Comparison of ENCODE assay signal across 8 mouse cellular contexts in genomic region chr9:99140063-99140882, GRCm38 (mm10). TPM values are rescaled to one million over a fixed set of nuclear protein-coding genes. Genes with fewer than 3 reads are reported as not detected.
DNase-seq lines count a peak whose midpoint lies in the region; ATAC-seq and TF ChIP-seq lines count a peak whose summit lies in the region.

TSS of gene Pik3cb (minus strand) at chr9:99140621.

- peaks cover 4% of the 10 kb centered on the region; the same call in 1 of the 2 replicates for H3K27me3 ChIP-seq in forebrain, embryonic 15.5 days
- H3K27me3 ChIP-seq in lung, embryonic 14.5 days (ENCODE audit: insufficient read depth, low read length) = 0 out of 2 replicates have a peak, but pooled peaks cover 6% of the 10 kb centered on the region
- H3K27me3 ChIP-seq in thymus, adult 2 months (ENCODE audit: control insufficient read depth, insufficient read depth, low read length) = peaks cover 2% of the 10 kb centered on the region; the same call in 1 of the 2 replicates

- H3K36me3 ChIP-seq in forebrain, embryonic 15.5 days = no peaks in the 10 kb centered on the region
- no peaks in the 10 kb centered on the region for H3K36me3 ChIP-seq in lung, embryonic 14.5 days (ENCODE audit: insufficient read depth)
- H3K36me3 ChIP-seq in thymus, adult 2 months (ENCODE audit: control insufficient read depth, insufficient read depth, low read length) = no peaks in the 10 kb centered on the region

- H3K9ac ChIP-seq in forebrain, embryonic 15.5 days (replicated peaks) = peak within 1 kb of the TSS; percentile 74
- H3K9ac ChIP-seq in lung, embryonic 14.5 days = peak within 1 kb of the TSS; percentile 62

- H3K9me3 ChIP-seq in forebrain, embryonic 15.5 days = no peaks in the 10 kb centered on the region
- H3K9me3 ChIP-seq in lung, embryonic 14.5 days (ENCODE audit: low read depth, low read length) = no peaks in the 10 kb centered on the region

- intact Hi-C loops in heart, postnatal 36 days (cut with DNase I) = loop anchor here (2.0 kb wide), 2 partner anchors 41 to 103 kb away; partner anchors contain the start of gene Cep70

- WGBS in forebrain, embryonic 15.5 days = under 1% methylated on average over 63 of the region's 77 CpGs
- WGBS in lung, embryonic 14.5 days = under 1% methylated on average over 65 of the region's 77 CpGs
- WGBS in olfactory bulb, adult 2 months = under 1% methylated on average over 77 of the region's 77 CpGs
- 1% methylated on average over 76 of the region's 77 CpGs for WGBS in thymus, adult 2 months

- peak; percentile 90 for DNase-seq in ES-CJ7 (ENCODE audit: low read depth, low spot score)
- peak; percentile 96 for DNase-seq in cerebellum, adult 11 months
- peak; percentile 98 to 99 for DNase-seq in heart, postnatal 36 days
- DNase-seq in layer of hippocampus, adult 2 months (ENCODE audit: low spot score in 2 of 2) = peak; percentile 97 to 99
- peak; percentile 94 for DNase-seq in lung, embryonic 14.5 days
- DNase-seq in thymus, adult 2 months = peak; percentile 99

- TF ChIP-seq POLR2A in olfactory bulb, adult 2 months (IDR thresholded peaks at IDR 0.05; ENCODE audit: insufficient read depth, low read depth, low read length) = peak; percentile 94
- TF ChIP-seq POLR2A in thymus, adult 2 months (IDR thresholded peaks at IDR 0.05; ENCODE audit: control insufficient read depth, extremely low read depth, insufficient read depth, low read length, poor library complexity) = peak; percentile 53; the same call in 1 of the 2 replicates

- peak; percentile 98 for ATAC-seq in forebrain, embryonic 15.5 days (replicated peaks)
- ATAC-seq in lung, embryonic 14.5 days (ENCODE audit: insufficient read depth) = peak; percentile 97

- peak within 1 kb of the TSS; percentile 95 for H3K27ac ChIP-seq in forebrain, embryonic 15.5 days (replicated peaks)
- peak within 1 kb of the TSS; percentile 95 for H3K27ac ChIP-seq in layer of hippocampus, adult 2 months
- H3K27ac ChIP-seq in lung, embryonic 14.5 days (ENCODE audit: low read depth) = peak within 1 kb of the TSS; percentile 63; the same call in 1 of the 2 replicates
- peak within 1 kb of the TSS; percentile 61 for H3K27ac ChIP-seq in olfactory bulb, adult 2 months (ENCODE audit: insufficient read depth, low read depth, low read length)
- no peak within 1 kb of the TSS for H3K27ac ChIP-seq in thymus, adult 2 months (ENCODE audit: control insufficient read depth, insufficient read depth, low read length)

- H3K4me1 ChIP-seq in forebrain, embryonic 15.5 days = peaks cover 31% of the 10 kb centered on the region
- H3K4me1 ChIP-seq in lung, embryonic 14.5 days (ENCODE audit: insufficient read depth) = no peaks in the 10 kb centered on the region; the same call in 1 of the 2 replicates
- H3K4me1 ChIP-seq in olfactory bulb, adult 2 months (ENCODE audit: control insufficient read depth, insufficient read depth, low read length) = peaks cover 2% of the 10 kb centered on the region
- no peaks in the 10 kb centered on the region; the same call in 1 of the 2 replicates for H3K4me1 ChIP-seq in thymus, adult 2 months (replicated peaks; ENCODE audit: control insufficient read depth, insufficient read depth, low read length)

- H3K4me2 ChIP-seq in forebrain, embryonic 15.5 days (replicated peaks) = peak within 1 kb of the TSS; percentile 52
- H3K4me2 ChIP-seq in lung, embryonic 14.5 days = peak within 1 kb of the TSS; percentile 82

- H3K4me3 ChIP-seq in forebrain, embryonic 15.5 days = peak within 1 kb of the TSS; percentile 63
- H3K4me3 ChIP-seq in layer of hippocampus, adult 2 months = peak within 1 kb of the TSS; percentile 93
- peak within 1 kb of the TSS; percentile 76 for H3K4me3 ChIP-seq in lung, embryonic 14.5 days (ENCODE audit: low read depth, low read length)
- peak within 1 kb of the TSS; percentile 83 for H3K4me3 ChIP-seq in olfactory bulb, adult 2 months (ENCODE audit: insufficient read depth, low read depth, low read length)
- peak within 1 kb of the TSS; percentile 73 for H3K4me3 ChIP-seq in thymus, adult 2 months (ENCODE audit: control insufficient read depth, insufficient read depth, low read length)

- TF ChIP-seq CTCF in layer of hippocampus, adult 2 months (conservative IDR thresholded peaks at IDR 0.05) = no peak
- no peak for TF ChIP-seq CTCF in lung, embryonic 14.5 days (IDR thresholded peaks at IDR 0.05; ENCODE audit: low read depth)
- no peak for TF ChIP-seq CTCF in olfactory bulb, adult 2 months (IDR thresholded peaks at IDR 0.05; ENCODE audit: insufficient read depth, low read depth, low read length)
- TF ChIP-seq CTCF in thymus, adult 2 months (IDR thresholded peaks at IDR 0.05; ENCODE audit: borderline replicate concordance, control insufficient read depth, extremely low read depth, insufficient read depth, low read length, poor library complexity) = peak; percentile 33; the same call in 1 of the 2 replicates

RNA-seq across cellular contexts. Expression of gene Pik3cb, which starts in this region (rescaled TPM):
- 3.7 and 3.8 TPM in 2 replicates for polyA plus RNA-seq in forebrain, embryonic 15.5 days (2015; fragmentation: Nextera tagmentation; extraction: Ambion mirVana)
- total RNA-seq in heart, postnatal 36 days (2021) = 10 to 100 TPM; 10.8 to 11.6 TPM
- total RNA-seq in layer of hippocampus, adult 2 months (2021) = 10 to 100 TPM; 28.2 to 28.3 TPM
- 1.3 and 1.7 TPM in 2 replicates for polyA plus RNA-seq in lung, embryonic 14.5 days (2014; fragmentation: Nextera tagmentation; extraction: Ambion mirVana)
- polyA plus RNA-seq in olfactory bulb, adult 2 months (2012; ENCODE audit: insufficient read depth, insufficient read length, low replicate concordance, missing spikeins) = not detected in 2 replicates
- 2.7 and 2.9 TPM in 2 replicates for polyA plus RNA-seq in thymus, adult 2 months (2012; rRNA removed)
